Comparison of ENCODE assay signal across 16 mouse cellular contexts in the genomic region with DNA sequence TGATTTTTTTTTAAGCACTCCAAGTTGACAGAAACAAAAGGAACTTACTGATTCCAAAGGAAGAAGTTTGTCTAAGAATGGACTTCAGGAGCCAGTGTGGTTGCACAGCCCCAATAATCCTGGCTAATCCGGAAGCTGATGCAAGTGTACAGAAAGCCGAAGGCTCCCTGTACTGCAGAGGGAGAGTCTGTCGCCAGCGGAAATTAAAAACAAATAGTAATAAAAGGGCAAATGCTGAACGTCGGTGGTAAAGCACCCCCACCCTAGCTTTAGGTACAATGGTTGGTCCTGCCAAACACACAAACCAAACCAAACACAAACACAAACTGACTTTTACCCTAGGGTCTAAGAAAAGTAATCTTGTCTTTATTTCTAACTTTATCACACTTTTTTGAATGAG.
"Had no signal": no experiment of that assay in that cellular context is flagged by ENCODE, and none has a peak within 500 bp of the region (broad histone marks: within the 10 kb centered on the region; RNA-seq: fewer than 3 reads in every experiment).

No protein-coding gene starts in this region.

- H3K4me2 ChIP-seq: liver, embryonic 13.5 days; liver, embryonic 15.5 days; lung, embryonic 14.5 days; midbrain, embryonic 11.5 days; midbrain, embryonic 13.5 days; neural tube, embryonic 12.5 days had no signal

- H3K27me3 ChIP-seq: liver, embryonic 13.5 days; liver, embryonic 15.5 days; megakaryocyte, embryonic 14.5 days; midbrain, embryonic 13.5 days; neural tube, embryonic 12.5 days had no signal

- H3K9me3 ChIP-seq: liver, embryonic 13.5 days; liver, embryonic 15.5 days; midbrain, embryonic 13.5 days; neural tube, embryonic 12.5 days had no signal

- ATAC-seq: midbrain, embryonic 13.5 days; midbrain, embryonic 16.5 days had no signal

- H3K4me1 ChIP-seq: liver, embryonic 13.5 days; liver, embryonic 15.5 days; megakaryocyte, embryonic 14.5 days; neural tube, embryonic 12.5 days had no signal

- H3K4me3 ChIP-seq: liver, embryonic 13.5 days; liver, embryonic 15.5 days; megakaryocyte, embryonic 14.5 days; midbrain, embryonic 13.5 days; neural tube, embryonic 12.5 days had no signal

- H3K27ac ChIP-seq: liver, embryonic 13.5 days; liver, embryonic 15.5 days; midbrain, embryonic 13.5 days; neural tube, embryonic 12.5 days had no signal

- DNase-seq: liver, embryonic 13.5 days; lung, adult 18-20 months; lung, postnatal 10 days; lung, postnatal 4 days; right cerebral cortex, postnatal 14 days; spleen, adult 18-20 months; thymus, adult 2 months; thymus, postnatal 25 days; thymus, postnatal 4 days had no signal

- H3K36me3 ChIP-seq: liver, embryonic 15.5 days had no signal

- H3K9ac ChIP-seq: liver, embryonic 13.5 days; liver, embryonic 15.5 days; lung, embryonic 14.5 days; midbrain, embryonic 13.5 days; neural tube, embryonic 12.5 days had no signal
